Mouse (Mus musculus): ENCODE data around the gene Clcn5.

DNA sequence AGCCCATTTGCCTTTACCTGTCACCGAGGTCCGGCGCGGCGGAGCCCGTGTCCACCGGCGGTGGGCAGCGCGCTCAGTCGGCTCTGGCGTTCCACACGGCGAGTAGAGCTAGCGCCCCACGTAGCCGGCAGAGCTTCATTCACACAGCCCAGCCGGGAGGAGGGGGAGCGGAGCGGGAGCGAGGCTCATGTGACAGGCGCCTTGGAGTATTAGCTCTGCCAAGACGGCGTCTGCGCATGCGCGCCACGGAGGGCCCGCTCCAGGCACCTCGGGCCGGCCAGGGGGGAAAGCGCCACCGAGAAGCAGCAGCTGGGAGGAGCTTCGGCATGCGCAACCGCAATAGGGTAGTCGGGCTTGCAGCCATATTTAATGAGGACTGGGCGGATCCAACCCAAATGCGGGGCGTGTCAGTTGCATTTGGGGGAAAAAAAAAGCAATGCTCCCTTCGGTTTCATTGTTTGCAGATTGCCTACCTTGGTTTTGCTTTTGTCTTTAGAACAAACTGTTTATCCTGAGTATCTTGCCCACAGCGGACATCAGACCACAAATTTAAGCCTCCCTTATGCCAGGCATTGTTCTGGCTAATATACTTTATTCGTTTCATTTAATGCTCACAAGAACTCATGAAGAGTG is at the start of gene Clcn5:
- TF ChIP-seq CTCF (IDR thresholded peaks at IDR 0.05; ENCODE audit: low read depth, low read length): no peak
- no peak for TF ChIP-seq POLR2A (IDR thresholded peaks at IDR 0.05; ENCODE audit: extremely low read depth, insufficient read depth, low read length)

All from liver, adult 2 months (tissue).